Mouse (Mus musculus) kidney, adult 2 months (tissue): ENCODE measurements around the gene Th.

ENCODE experiments used
- CTCF ChIP-seq: fragments of 200-500 bp; conservative IDR thresholded peaks from 2 replicates; pipeline ENCODE4 v1.5.1; 2011; ENCODE audit warnings: low read depth, mild to moderate bottlenecking, control low read depth, low read length, moderate library complexity, mixed read lengths; ENCODE audit not compliant: insufficient read depth, insufficient read length
- POLR2A ChIP-seq: fragments of 200-500 bp; IDR thresholded peaks from one replicate; pipeline ENCODE4 v1.6.1; 2011; ENCODE audit warnings: low read depth, low read length, control low read depth

GRCm38 (mm10) chr7:142932469-142932868, 1.5 kb upstream of the Th start:
- no peak for TF ChIP-seq POLR2A
- no peak for TF ChIP-seq CTCF
